Mouse (Mus musculus) MEL (cell line): ENCODE data around the gene Cep85l. TPM values are rescaled to one million over a fixed set of nuclear protein-coding genes. Genes with fewer than 3 reads are reported as not detected.

Experiments used
- DNase-seq: peaks from one replicate; pipeline ENCODE4 v3.0.0; 2011; ENCODE audit warnings: low read depth, low spot score
- H3K27ac ChIP-seq: 2 replicates; pipeline ENCODE4 v1.5.1; 2012; ENCODE audit warnings: low read depth, mild to moderate bottlenecking, control low read depth, low read length, moderate library complexity; ENCODE audit not compliant: control insufficient read depth
- H3K27me3 ChIP-seq, 2 experiments: fragments of 150-350 bp in 1 of 2; sonication (generic) in 1 of 2; 2 replicates each; pipeline ENCODE4 v1.6.1; 2012; ENCODE audit warnings: low read length in 2 of 2, mild to moderate bottlenecking in 2 of 2, improper control_type of control experiment in 1 of 2, moderate library complexity in 1 of 2; ENCODE audit not compliant: insufficient read depth in 2 of 2, control insufficient read depth in 1 of 2
- H3K36me3 ChIP-seq, 2 experiments: 2 replicates each; pipeline ENCODE4 v1.6.1; 2012 to 2014; ENCODE audit warnings: low read length in 2 of 2, improper control_type of control experiment in 1 of 2, inconsistent platforms in 1 of 2, mild to moderate bottlenecking in 1 of 2; ENCODE audit not compliant: insufficient read depth in 2 of 2, control insufficient read depth in 1 of 2
- H3K4me1 ChIP-seq, 2 experiments: fragments of 150-350 bp in 1 of 2; sonication (generic) in 1 of 2; 2 replicates each; pipeline ENCODE4 v1.6.1; 2012; ENCODE audit warnings: low read length in 2 of 2, improper control_type of control experiment in 1 of 2, mild to moderate bottlenecking in 1 of 2; ENCODE audit not compliant: insufficient read depth in 2 of 2, control insufficient read depth in 1 of 2
- H3K4me3 ChIP-seq, 2 experiments: fragments of 150-350 bp in 1 of 2; sonication (generic) in 1 of 2; 2 replicates each; pipeline ENCODE4 v1.5.1; 2012; ENCODE audit warnings: low read depth in 2 of 2, low read length in 2 of 2, mild to moderate bottlenecking in 2 of 2, moderate library complexity in 2 of 2, control low read depth in 1 of 2, improper control_type of control experiment in 1 of 2; ENCODE audit not compliant: control insufficient read depth in 1 of 2, insufficient read depth in 1 of 2
- H3K79me2 ChIP-seq: 2 replicates; pipeline ENCODE4 v1.6.1; 2012; ENCODE audit warnings: mild to moderate bottlenecking, low read length, moderate library complexity; ENCODE audit not compliant: control insufficient read depth, poor library complexity, insufficient read depth
- H3K9ac ChIP-seq: 2 replicates; pipeline ENCODE4 v1.6.1; 2012; ENCODE audit warnings: low read depth, mild to moderate bottlenecking, control low read depth, low read length, moderate library complexity; ENCODE audit not compliant: control insufficient read depth, poor library complexity, severe bottlenecking
- H3K9me3 ChIP-seq: fragments of 150-350 bp; sonication (generic); replicated peaks from 2 replicates; pipeline ENCODE4 v1.6.1; 2012; ENCODE audit warnings: mild to moderate bottlenecking, low read length, improper control_type of control experiment, moderate library complexity; ENCODE audit not compliant: insufficient read depth
- BHLHE40 ChIP-seq: IDR thresholded peaks from 2 replicates; pipeline ENCODE4 v1.6.1; 2012; ENCODE audit warnings: low read depth, mild to moderate bottlenecking, inconsistent platforms, low read length, improper control_type of control experiment, borderline replicate concordance
- CHD1 ChIP-seq: IDR thresholded peaks from 2 replicates; pipeline ENCODE4 v1.6.1; 2012; ENCODE audit warnings: low read depth, mild to moderate bottlenecking, inconsistent platforms, low read length, improper control_type of control experiment
- CHD2 ChIP-seq: IDR thresholded peaks from 2 replicates; pipeline ENCODE4 v1.6.1; 2011; ENCODE audit warnings: low read length, improper control_type of control experiment
- CTCF ChIP-seq, 3 experiments: IDR thresholded peaks in 2 of 3; conservative IDR thresholded peaks in 1 of 3; 2 replicates each; pipeline ENCODE4 v1.5.1; 2011 to 2012; ENCODE audit warnings: low read length in 3 of 3, low read depth in 2 of 3, mild to moderate bottlenecking in 2 of 3, improper control_type of control experiment in 1 of 3, inconsistent platforms in 1 of 3, mixed read lengths in 1 of 3, moderate library complexity in 1 of 3; ENCODE audit not compliant: control insufficient read depth in 1 of 3, insufficient read depth in 1 of 3, poor library complexity in 1 of 3, severe bottlenecking in 1 of 3
- E2F4 ChIP-seq: IDR thresholded peaks from 2 replicates; pipeline ENCODE4 v1.6.1; 2011; ENCODE audit warnings: low read depth, low read length, improper control_type of control experiment, borderline replicate concordance
- ELF1 ChIP-seq: IDR thresholded peaks from 2 replicates; pipeline ENCODE4 v1.6.1; 2014; ENCODE audit warnings: low read depth, mild to moderate bottlenecking, inconsistent platforms, low read length, improper control_type of control experiment, moderate library complexity
- EP300 ChIP-seq, 2 experiments: IDR thresholded peaks; 2 replicates each; pipeline ENCODE4 v1.6.1; 2011; ENCODE audit warnings: improper control_type of control experiment in 2 of 2, low read length in 2 of 2, low read depth in 1 of 2, mild to moderate bottlenecking in 1 of 2
- ETS1 ChIP-seq: IDR thresholded peaks from 2 replicates; pipeline ENCODE4 v1.6.1; 2012; ENCODE audit warnings: low read depth, mild to moderate bottlenecking, inconsistent platforms, low read length, improper control_type of control experiment, moderate library complexity
- GABPA ChIP-seq: IDR thresholded peaks from 2 replicates; pipeline ENCODE4 v1.6.1; 2012; ENCODE audit warnings: low read depth, mild to moderate bottlenecking, inconsistent platforms, low read length, improper control_type of control experiment, moderate library complexity
- GATA1 ChIP-seq: IDR thresholded peaks from 2 replicates; pipeline ENCODE4 v1.6.1; 2011; ENCODE audit warnings: low read depth, low read length, improper control_type of control experiment
- HCFC1 ChIP-seq: IDR thresholded peaks from 2 replicates; pipeline ENCODE4 v1.6.1; 2012; ENCODE audit warnings: low read depth, mild to moderate bottlenecking, inconsistent platforms, low read length, improper control_type of control experiment, moderate library complexity
- MAFK ChIP-seq: IDR thresholded peaks from 2 replicates; pipeline ENCODE4 v1.6.1; 2011; ENCODE audit warnings: low read depth, mild to moderate bottlenecking, low read length, improper control_type of control experiment, borderline replicate concordance
- MAX ChIP-seq: IDR thresholded peaks from 2 replicates; pipeline ENCODE4 v1.6.1; 2011; ENCODE audit warnings: low read length, improper control_type of control experiment
- MAZ ChIP-seq: IDR thresholded peaks from 2 replicates; pipeline ENCODE4 v1.6.1; 2012; ENCODE audit warnings: low read depth, mild to moderate bottlenecking, inconsistent platforms, low read length, improper control_type of control experiment
- MEF2A ChIP-seq: IDR thresholded peaks from 2 replicates; pipeline ENCODE4 v1.6.1; 2014; ENCODE audit warnings: low read depth, mild to moderate bottlenecking, inconsistent platforms, low read length, improper control_type of control experiment; ENCODE audit not compliant: poor library complexity, insufficient replicate concordance, severe bottlenecking; ENCODE audit errors: extremely low read depth
- MXI1 ChIP-seq: IDR thresholded peaks from 2 replicates; pipeline ENCODE4 v1.6.1; 2011; ENCODE audit warnings: mild to moderate bottlenecking, low read depth, low read length, improper control_type of control experiment
- MYB ChIP-seq: IDR thresholded peaks from 2 replicates; pipeline ENCODE4 v1.6.1; 2011; ENCODE audit warnings: mild to moderate bottlenecking, low read depth, low read length, improper control_type of control experiment
- MYC ChIP-seq: IDR thresholded peaks from 2 replicates; pipeline ENCODE4 v1.6.1; 2011; ENCODE audit warnings: low read depth, mild to moderate bottlenecking, low read length, improper control_type of control experiment, moderate library complexity
- POLR2AphosphoS2 ChIP-seq: IDR thresholded peaks from 2 replicates; pipeline ENCODE4 v1.6.1; 2011; ENCODE audit warnings: low read length, improper control_type of control experiment
- POLR2AphosphoS5 ChIP-seq: IDR thresholded peaks from 2 replicates; pipeline ENCODE4 v1.6.1; 2012; ENCODE audit warnings: low read depth, borderline replicate concordance, mild to moderate bottlenecking, inconsistent platforms, low read length, moderate library complexity, mixed read lengths
- RCOR1 ChIP-seq: IDR thresholded peaks from 2 replicates; pipeline ENCODE4 v1.6.1; 2012; ENCODE audit warnings: low read depth, mild to moderate bottlenecking, inconsistent platforms, low read length, improper control_type of control experiment
- SIN3A ChIP-seq: IDR thresholded peaks from 2 replicates; pipeline ENCODE4 v1.6.1; 2012; ENCODE audit warnings: low read length, improper control_type of control experiment, inconsistent platforms
- SMC3 ChIP-seq: IDR thresholded peaks from 2 replicates; pipeline ENCODE4 v1.6.1; 2011; ENCODE audit warnings: low read depth, low read length, improper control_type of control experiment
- TAL1 ChIP-seq: IDR thresholded peaks from 2 replicates; pipeline ENCODE4 v1.6.1; 2012; ENCODE audit warnings: mild to moderate bottlenecking, inconsistent platforms, low read length, moderate library complexity, mixed read lengths
- TBP ChIP-seq: IDR thresholded peaks from 2 replicates; pipeline ENCODE4 v1.8.0; 2011; ENCODE audit warnings: low read depth, low read length, improper control_type of control experiment
- TCF12 ChIP-seq: IDR thresholded peaks from 2 replicates; pipeline ENCODE4 v1.6.1; 2014; ENCODE audit warnings: low read depth, mild to moderate bottlenecking, inconsistent platforms, low read length, improper control_type of control experiment, moderate library complexity
- UBTF ChIP-seq: IDR thresholded peaks from 2 replicates; pipeline ENCODE4 v1.6.1; 2012; ENCODE audit warnings: low read depth, mild to moderate bottlenecking, inconsistent platforms, low read length, improper control_type of control experiment, moderate library complexity, borderline replicate concordance; ENCODE audit not compliant: insufficient read depth
- USF1 ChIP-seq: IDR thresholded peaks from 2 replicates; pipeline ENCODE4 v1.6.1; 2014; ENCODE audit warnings: low read depth, mild to moderate bottlenecking, inconsistent platforms, low read length, improper control_type of control experiment, moderate library complexity
- USF2 ChIP-seq, 2 experiments: IDR thresholded peaks; 2 replicates each; pipeline ENCODE4 v1.6.1; 2011 to 2012; ENCODE audit warnings: improper control_type of control experiment in 2 of 2, low read length in 2 of 2, borderline replicate concordance in 1 of 2, inconsistent platforms in 1 of 2, low read depth in 1 of 2, mild to moderate bottlenecking in 1 of 2; ENCODE audit not compliant: insufficient read depth in 1 of 2
- ZKSCAN1 ChIP-seq: IDR thresholded peaks from 2 replicates; pipeline ENCODE4 v1.6.1; 2012; ENCODE audit warnings: low read depth, mild to moderate bottlenecking, inconsistent platforms, low read length, improper control_type of control experiment, moderate library complexity
- ZNF384 ChIP-seq: IDR thresholded peaks from 2 replicates; pipeline ENCODE4 v1.6.1; 2012; ENCODE audit warnings: low read depth, mild to moderate bottlenecking, inconsistent platforms, low read length, improper control_type of control experiment
- polyA plus RNA-seq, 2 experiments: library from polyadenylated mRNA; stranded (reverse) in 1 of 2; unstranded in 1 of 2; fragments of >175 nt in 1 of 2; fragments of >200 nt in 1 of 2; gene quantifications; 2 replicates each; pipeline versions ENCODE4 v1.2.1 to v1.2.4; 2012; ENCODE audit warnings: low replicate concordance in 2 of 2, low read depth in 1 of 2; ENCODE audit not compliant: insufficient read length in 2 of 2, insufficient read depth in 1 of 2, missing spikeins in 1 of 2
- total RNA-seq: library from RNA; depleted of rRNA; stranded (reverse); fragments of 300-350 nt; gene quantifications from 2 replicates; pipeline ENCODE4 v1.2.3, GENCODE M21; 2012

Cep85l gene
- total and polyA plus RNA-seq, 3 experiments = 2.2 to 43.1 (median 3.0) TPM

- peak; percentile 79; the same call in 1 of the 2 replicates for TF ChIP-seq SIN3A
- TF ChIP-seq ELF1 = 0 out of 2 replicates have a peak, but pooled peaks have one; percentile 7
- peak; percentile 96 for TF ChIP-seq ETS1
- TF ChIP-seq MYC = 0 out of 2 replicates have a peak, but pooled peaks have one; percentile 34
- peak; percentile 4; the same call in 1 of the 2 replicates for TF ChIP-seq SMC3
- TF ChIP-seq ZNF384 = peak; percentile 99
- no peak for TF ChIP-seq UBTF
- TF ChIP-seq TBP = no peak
- no peak for TF ChIP-seq POLR2AphosphoS5
- TF ChIP-seq CTCF (IDR thresholded peaks at IDR 0.05 in 2 of 3, conservative IDR thresholded peaks at IDR 0.05 in 1 of 3; ENCODE audit: control insufficient read depth in 1 of 3, insufficient read depth in 1 of 3, low read depth in 2 of 3, low read length in 3 of 3, poor library complexity in 1 of 3, severe bottlenecking in 1 of 3) = no peak
- peak; percentile 67; the same call in 1 of the 2 replicates for TF ChIP-seq BHLHE40
- peak; percentile 94 for TF ChIP-seq TAL1
- TF ChIP-seq ZKSCAN1 = no peak; the same call in 1 of the 2 replicates
- peak; percentile 92 for TF ChIP-seq GATA1
- no peak; the same call in 1 of the 2 replicates for TF ChIP-seq E2F4
Observed at GRCm38 (mm10) chr10:53335974-53336373, 43.8 kb downstream of the Cep85l start (continued).

- H3K4me3 ChIP-seq = no peak overlapping the region; a peak in 1 of 4 replicates
- no peak for TF ChIP-seq POLR2AphosphoS2
- no peak for TF ChIP-seq MYC
- TF ChIP-seq TCF12 = peak; percentile 55; the same call in 1 of the 2 replicates
- no peak; the same call in 1 of the 2 replicates for TF ChIP-seq SIN3A
- no peak for TF ChIP-seq USF2 (IDR thresholded peaks at IDR 0.05; ENCODE audit: borderline replicate concordance in 1 of 2, insufficient read depth in 1 of 2, low read depth in 1 of 2, low read length in 2 of 2)
- peak; percentile 67 for TF ChIP-seq GATA1
- TF ChIP-seq ZNF384 = no peak
- TF ChIP-seq MYB = no peak
- peak; percentile 8 to 71; a peak in 2 of 4 replicates for TF ChIP-seq EP300 (IDR thresholded peaks at IDR 0.05; ENCODE audit: low read depth in 1 of 2, low read length in 2 of 2)
- no peak for TF ChIP-seq MAFK
- TF ChIP-seq MAZ = no peak
- TF ChIP-seq MXI1 = peak; percentile 31; the same call in 1 of the 2 replicates
- TF ChIP-seq CTCF (IDR thresholded peaks at IDR 0.05 in 2 of 3, conservative IDR thresholded peaks at IDR 0.05 in 1 of 3; ENCODE audit: control insufficient read depth in 1 of 3, insufficient read depth in 1 of 3, low read depth in 2 of 3, low read length in 3 of 3, poor library complexity in 1 of 3, severe bottlenecking in 1 of 3) = no peak
- TF ChIP-seq BHLHE40 = peak; percentile 66; the same call in 1 of the 2 replicates
- TF ChIP-seq GABPA = no peak
- peak; percentile 79 for TF ChIP-seq USF1
- no peak for TF ChIP-seq MAX
- no peak for TF ChIP-seq SMC3
- TF ChIP-seq CHD2 = no peak
- no peak for TF ChIP-seq RCOR1
- TF ChIP-seq POLR2AphosphoS5 = no peak
- TF ChIP-seq TBP = no peak
- TF ChIP-seq ELF1 = no peak
- TF ChIP-seq ZKSCAN1 = no peak
- no peak for TF ChIP-seq MEF2A
- TF ChIP-seq CHD1 = peak; percentile 20; the same call in 1 of the 2 replicates
- no peak for TF ChIP-seq HCFC1
Observed at GRCm38 (mm10) chr10:53335266-53335665, 44.5 kb downstream of the Cep85l start.

More at GRCm38 (mm10) chr10:53335266-53335665, 44.5 kb downstream of the Cep85l start:
- peaks cover 0 to 61% of the 10 kb centered on the region in 2 experiments; a peak in 2 of 4 replicates for H3K36me3 ChIP-seq
- peaks cover 20 to 69% of the 10 kb centered on the region in 2 experiments for H3K4me1 ChIP-seq
- no peak overlapping the region for H3K9ac ChIP-seq
- H3K27ac ChIP-seq = peak overlapping the region; percentile 43
- no peaks in the 10 kb centered on the region for H3K27me3 ChIP-seq
- DNase-seq = peak; percentile 70
- no peaks in the 10 kb centered on the region for H3K9me3 ChIP-seq
- peaks cover 2% of the 10 kb centered on the region; the same call in 1 of the 2 replicates for H3K79me2 ChIP-seq
